Mouse (Mus musculus) liver, embryonic 14.5 days (tissue): Measurements from ENCODE around the gene Rnf7.

Experiments
- CTCF ChIP-seq: IDR thresholded peaks from 2 replicates; pipeline ENCODE4 v1.5.1; 2016; ENCODE audit warnings: antibody characterized with exemption, low read depth, control low read depth
- EP300 ChIP-seq: IDR thresholded peaks from 2 replicates; pipeline ENCODE4 v1.6.1; 2016; ENCODE audit warnings: antibody characterized with exemption, low read depth

- no peak for TF ChIP-seq CTCF
- no peak for TF ChIP-seq EP300
These were observed 14.7 kb upstream of the Rnf7 start for GRCm38 (mm10) chr9:96493212-96493611.
